Mouse (Mus musculus): ENCODE measurements around the gene Herc4. TPM values are rescaled to one million over a fixed set of nuclear protein-coding genes. Genes with fewer than 3 reads are reported as not detected.
A peak's percentile ranks its signal among the peaks of the same experiment; 100 is the strongest.

The Herc4 gene
- polyA plus RNA-seq, 1 experiment from 2014 or later, result 43.5 TPM

- ATAC-seq (ENCODE audit: low FRiP score, low read depth), result no peak
- no peak overlapping the region for H3K4me2 ChIP-seq (replicated peaks)
- H3K9me3 ChIP-seq, result no peaks in the 10 kb centered on the region
- no peaks in the 10 kb centered on the region for H3K4me1 ChIP-seq
- H3K27ac ChIP-seq (replicated peaks), result no peak overlapping the region
- WGBS, result 83% methylated on average over 8 of the region's 8 CpGs
- no peaks in the 10 kb centered on the region for H3K36me3 ChIP-seq
- no peak overlapping the region for H3K4me3 ChIP-seq
- H3K27me3 ChIP-seq, result no peaks in the 10 kb centered on the region
- H3K9ac ChIP-seq (replicated peaks), result no peak overlapping the region
These were observed 7.7 kb upstream of the Herc4 start for GRCm38 (mm10) chr10:63235889-63236288.

- H3K4me2 ChIP-seq (replicated peaks), result no peak overlapping the region
- no peak for ATAC-seq (ENCODE audit: low FRiP score, low read depth)
- no peaks in the 10 kb centered on the region for H3K36me3 ChIP-seq
- H3K9me3 ChIP-seq, result no peaks in the 10 kb centered on the region
- no peak overlapping the region for H3K9ac ChIP-seq (replicated peaks)
- no peaks in the 10 kb centered on the region for H3K27me3 ChIP-seq
- no peak overlapping the region for H3K27ac ChIP-seq (replicated peaks)
- WGBS, result 92% methylated on average over 6 of the region's 6 CpGs
- H3K4me1 ChIP-seq, result no peaks in the 10 kb centered on the region
- H3K4me3 ChIP-seq, result no peak overlapping the region
These were observed 6.9 kb upstream of the Herc4 start for GRCm38 (mm10) chr10:63236663-63237062.

GRCm38 (mm10) chr10:63237206-63237605 is 6.4 kb upstream of the Herc4 start:
- Histone ChIP-seq H3K27ac (replicated peaks) (no peak overlapping the region), H3K9me3 (no peaks in the 10 kb centered on the region), H3K4me3 (no peak overlapping the region), H3K9ac (replicated peaks) (no peak overlapping the region), H3K27me3 (no peaks in the 10 kb centered on the region), H3K4me1 (no peaks in the 10 kb centered on the region), H3K36me3 (no peaks in the 10 kb centered on the region), H3K4me2 (replicated peaks) (no peak overlapping the region)
- WGBS, result 45% methylated on average over 2 of the region's 2 CpGs
- ATAC-seq (ENCODE audit: low FRiP score, low read depth), result no peak

- H3K4me2 ChIP-seq (replicated peaks), result no peak overlapping the region
- no peak for ATAC-seq (ENCODE audit: low FRiP score, low read depth)
- H3K27ac ChIP-seq (replicated peaks), result no peak overlapping the region
- H3K4me3 ChIP-seq, result no peak overlapping the region
- no peak overlapping the region for H3K9ac ChIP-seq (replicated peaks)
- H3K27me3 ChIP-seq, result no peaks in the 10 kb centered on the region
- no peaks in the 10 kb centered on the region for H3K9me3 ChIP-seq
- peaks cover 8% of the 10 kb centered on the region for H3K4me1 ChIP-seq
- H3K36me3 ChIP-seq, result no peaks in the 10 kb centered on the region
- 75% methylated on average over 4 of the region's 4 CpGs for WGBS
These were observed 5.5 kb upstream of the Herc4 start for GRCm38 (mm10) chr10:63238090-63238489.

GRCm38 (mm10) chr10:63239848-63240247 is 3.8 kb upstream of the Herc4 start:
- no peaks in the 10 kb centered on the region for H3K9me3 ChIP-seq
- no peaks in the 10 kb centered on the region for H3K36me3 ChIP-seq
- no peak for ATAC-seq (ENCODE audit: low FRiP score, low read depth)
- H3K9ac ChIP-seq (replicated peaks), result no peak overlapping the region
- H3K4me1 ChIP-seq, result peaks cover 12% of the 10 kb centered on the region
- H3K4me2 ChIP-seq (replicated peaks), result no peak overlapping the region
- H3K4me3 ChIP-seq, result no peak overlapping the region
- H3K27ac ChIP-seq (replicated peaks), result no peak overlapping the region
- 87% methylated on average over 2 of the region's 2 CpGs for WGBS
- no peaks in the 10 kb centered on the region for H3K27me3 ChIP-seq

GRCm38 (mm10) chr10:63240868-63241271 is 2.7 kb upstream of the Herc4 start:
- no peak overlapping the region for H3K4me2 ChIP-seq (replicated peaks)
- H3K27me3 ChIP-seq, result no peaks in the 10 kb centered on the region
- H3K9me3 ChIP-seq, result no peaks in the 10 kb centered on the region
- H3K9ac ChIP-seq (replicated peaks), result no peak overlapping the region
- 78% methylated on average over 2 of the region's 2 CpGs for WGBS
- H3K27ac ChIP-seq (replicated peaks), result no peak overlapping the region
- H3K4me1 ChIP-seq, result peaks cover 16% of the 10 kb centered on the region
- no peak for ATAC-seq (ENCODE audit: low FRiP score, low read depth)
- H3K36me3 ChIP-seq, result no peaks in the 10 kb centered on the region
- H3K4me3 ChIP-seq, result no peak overlapping the region

- no peak for ATAC-seq (ENCODE audit: low FRiP score, low read depth)
- WGBS, result 31% methylated on average over 12 of the region's 12 CpGs
- Histone ChIP-seq H3K27ac (replicated peaks) (no peak overlapping the region), H3K36me3 (no peaks in the 10 kb centered on the region), H3K27me3 (no peaks in the 10 kb centered on the region), H3K4me1 (peaks cover 17% of the 10 kb centered on the region), H3K9me3 (no peaks in the 10 kb centered on the region), H3K9ac (replicated peaks) (peak overlapping the region; percentile 35), H3K4me3 (peak overlapping the region; percentile 94), H3K4me2 (replicated peaks) (peak overlapping the region; percentile 63)
These were observed 693 bp upstream of the Herc4 start for GRCm38 (mm10) chr10:63242798-63243435.

- H3K4me3 ChIP-seq, result peak overlapping the region; percentile 94
- ATAC-seq (ENCODE audit: low FRiP score, low read depth), result peak; percentile 89
- under 1% methylated on average over 41 of the region's 41 CpGs for WGBS
These were observed 553 bp downstream of the Herc4 start for GRCm38 (mm10) chr10:63244055-63244671.

GRCm38 (mm10) chr10:63244746-63245145 is 1.1 kb downstream of the Herc4 start:
- Histone ChIP-seq H3K4me3 (peak overlapping the region; percentile 94), H3K4me1 (peaks cover 17% of the 10 kb centered on the region), H3K9ac (replicated peaks) (peak overlapping the region; percentile 95; the same call in 1 of the 2 replicates), H3K27ac (replicated peaks) (no peak overlapping the region), H3K36me3 (peaks cover under 1% of the 10 kb centered on the region; the same call in 1 of the 2 replicates), H3K4me2 (replicated peaks) (peak overlapping the region; percentile 63), H3K9me3 (no peaks in the 10 kb centered on the region), H3K27me3 (no peaks in the 10 kb centered on the region)
- ATAC-seq (ENCODE audit: low FRiP score, low read depth), result no peak
- WGBS, result 12% methylated on average over 5 of the region's 5 CpGs

More at GRCm38 (mm10) chr10:63244055-63244671, 553 bp downstream of the Herc4 start:
- H3K4me1 ChIP-seq, result peaks cover 17% of the 10 kb centered on the region
- H3K9me3 ChIP-seq, result no peaks in the 10 kb centered on the region
- H3K27me3 ChIP-seq, result no peaks in the 10 kb centered on the region
- peak overlapping the region; percentile 63 for H3K4me2 ChIP-seq (replicated peaks)
- H3K9ac ChIP-seq (replicated peaks), result peak overlapping the region; percentile 95
- no peaks in the 10 kb centered on the region for H3K36me3 ChIP-seq
- peak overlapping the region; percentile 96 for H3K27ac ChIP-seq (replicated peaks)

- H3K27me3 ChIP-seq, result no peaks in the 10 kb centered on the region
- ATAC-seq (ENCODE audit: low FRiP score, low read depth), result no peak
- H3K9ac ChIP-seq (replicated peaks), result no peak overlapping the region
- H3K4me1 ChIP-seq, result peaks cover 17% of the 10 kb centered on the region
- no peak overlapping the region for H3K27ac ChIP-seq (replicated peaks)
- 94% methylated on average over 3 of the region's 3 CpGs for WGBS
- no peak overlapping the region for H3K4me2 ChIP-seq (replicated peaks)
- no peak overlapping the region for H3K4me3 ChIP-seq
- peaks cover 11% of the 10 kb centered on the region for H3K36me3 ChIP-seq
- H3K9me3 ChIP-seq, result no peaks in the 10 kb centered on the region
These were observed 2.2 kb downstream of the Herc4 start for GRCm38 (mm10) chr10:63245846-63246245.

GRCm38 (mm10) chr10:63247457-63247856 is 3.8 kb downstream of the Herc4 start:
- no peak for ATAC-seq (ENCODE audit: low FRiP score, low read depth)
- Histone ChIP-seq H3K27me3 (no peaks in the 10 kb centered on the region), H3K4me2 (replicated peaks) (no peak overlapping the region), H3K9ac (replicated peaks) (no peak overlapping the region), H3K36me3 (peaks cover 11% of the 10 kb centered on the region), H3K27ac (replicated peaks) (no peak overlapping the region), H3K9me3 (no peaks in the 10 kb centered on the region), H3K4me1 (peaks cover 15% of the 10 kb centered on the region), H3K4me3 (no peak overlapping the region)
- 87% methylated on average over 7 of the region's 7 CpGs for WGBS

- 0 out of 2 replicates have a peak, but pooled peaks cover 8% of the 10 kb centered on the region for H3K4me1 ChIP-seq
- no peaks in the 10 kb centered on the region for H3K27me3 ChIP-seq
- H3K36me3 ChIP-seq, result peaks cover 14% of the 10 kb centered on the region
- H3K4me2 ChIP-seq (replicated peaks), result no peak overlapping the region
- ATAC-seq (ENCODE audit: low FRiP score, low read depth), result no peak
- WGBS, result 95% methylated on average over 6 of the region's 6 CpGs
- no peaks in the 10 kb centered on the region for H3K9me3 ChIP-seq
- H3K9ac ChIP-seq (replicated peaks), result no peak overlapping the region
- no peak overlapping the region for H3K27ac ChIP-seq (replicated peaks)
- no peak overlapping the region for H3K4me3 ChIP-seq
These were observed 4.8 kb downstream of the Herc4 start for GRCm38 (mm10) chr10:63248421-63248820.
